Mouse (Mus musculus) liver, adult 2 months (tissue): ENCODE results near the gene Terf2.

ENCODE experiments used
- CTCF ChIP-seq: fragments of 200-500 bp; IDR thresholded peaks from 2 replicates; pipeline ENCODE4 v1.5.1; 2011; ENCODE audit warnings: low read depth, low read length, control low read depth
- POLR2A ChIP-seq: fragments of 200-500 bp; IDR thresholded peaks from 2 replicates; pipeline ENCODE4 v1.6.1; 2011; ENCODE audit warnings: low read length, control low read depth; ENCODE audit not compliant: insufficient read depth; ENCODE audit errors: extremely low read depth

GRCm38 (mm10) chr8:107023479-107023878 is 72.9 kb downstream of the Terf2 start:
- TF ChIP-seq CTCF (no peak), POLR2A (no peak)
